Mouse (Mus musculus): Measurements from ENCODE around the gene Olfr365. TPM values are rescaled to one million over a fixed set of nuclear protein-coding genes. Genes with fewer than 3 reads are reported as not detected.

Gene Olfr365
- total RNA-seq (2021): not detected
- long read RNA-seq, experiment 1: 0 reads
- long read RNA-seq, experiment 2: 0 reads

DNA sequence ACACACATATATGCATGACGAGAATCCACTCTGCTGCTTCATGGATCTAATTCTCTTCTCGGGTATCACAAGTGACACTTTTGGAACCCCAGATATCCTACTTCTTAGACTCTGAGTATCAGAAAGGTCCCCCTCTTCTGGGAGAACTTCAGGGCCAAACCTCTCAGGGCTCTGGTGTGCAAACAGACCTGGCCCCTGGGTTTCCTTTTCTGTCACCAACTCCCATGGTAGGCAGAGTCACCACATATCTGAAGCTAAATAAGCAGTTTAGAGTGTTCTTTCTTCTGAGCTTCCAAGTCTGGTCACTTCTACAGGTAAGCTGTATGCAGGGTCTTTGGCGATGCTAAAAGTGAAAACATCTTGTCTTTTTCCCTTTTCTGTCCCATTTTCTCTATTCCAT, at the start of gene Olfr365:
Olfr365 (plus strand) TSS at position 301 of the 400 bp plus-strand sequence.
- DNase-seq (ENCODE audit: low spot score in 2 of 2): no peak

DNA sequence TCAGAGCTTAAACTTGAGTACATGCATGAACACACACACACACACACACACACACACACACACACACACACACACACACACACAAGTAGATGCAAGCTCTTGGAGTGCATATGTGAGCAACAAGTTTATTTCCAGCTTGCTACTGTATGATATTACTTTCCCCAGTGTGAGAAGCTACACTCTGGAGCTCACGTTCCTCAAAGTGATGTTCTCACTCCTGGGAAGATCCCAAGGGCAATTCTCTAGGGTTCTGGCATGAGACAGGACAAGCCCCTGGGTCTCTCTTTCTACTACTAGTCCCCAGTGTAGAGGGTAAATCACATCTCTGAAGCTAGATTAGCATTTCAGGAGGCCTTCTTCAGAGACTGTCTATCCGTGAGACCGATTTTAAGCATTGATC, 49.0 kb upstream of the Olfr365 start, which contains the start of gene Olfr364-ps1:
Olfr364-ps1 (plus strand) TSS at position 301 of the 400 bp plus-strand sequence.
- no peak for DNase-seq (ENCODE audit: low spot score in 2 of 2)

DNA sequence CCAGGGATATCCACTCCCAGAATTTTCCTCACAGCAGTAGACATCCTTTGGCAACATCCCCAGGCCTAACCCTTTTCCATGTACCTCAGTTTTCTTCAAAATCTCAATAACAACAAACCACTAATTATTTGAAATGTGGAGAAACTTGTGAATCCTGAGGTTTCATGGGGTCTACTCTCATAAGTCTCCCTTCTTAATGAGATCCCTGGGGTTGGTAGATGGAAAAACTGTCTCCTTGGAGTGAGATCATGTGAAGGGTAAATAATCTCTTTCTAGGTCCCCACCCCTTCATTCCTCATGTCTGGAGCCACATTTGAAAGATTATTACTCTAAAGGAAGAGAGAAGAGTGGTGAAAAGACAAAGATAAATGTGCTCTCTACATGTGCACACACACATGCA, 23.3 kb downstream of the Olfr365 start, which contains the start of gene Olfr366:
Olfr366 (plus strand) TSS at position 301 of the 400 bp plus-strand sequence.
- no peak for DNase-seq (ENCODE audit: low spot score in 2 of 2)

Other genes starting within 250 kb of the Olfr365 start
- gene Olfr357, start 194.4 kb upstream of the Olfr365 start, total RNA-seq (2021): not detected
- not detected for gene Olfr358, start 178.9 kb upstream of the Olfr365 start, total RNA-seq (2021)
- gene Olfr360, start 122.5 kb upstream of the Olfr365 start, total RNA-seq (2021): not detected
- gene Olfr361, start 98.9 kb upstream of the Olfr365 start, total RNA-seq (2021): not detected
- not detected for gene Olfr362, start 70.3 kb upstream of the Olfr365 start, total RNA-seq (2021)
- gene Olfr364-ps1, start 48.9 kb upstream of the Olfr365 start, total RNA-seq (2021): not detected
- gene Olfr366, start 23.4 kb downstream of the Olfr365 start, total RNA-seq (2021): not detected
- gene Olfr368, start 138.3 kb downstream of the Olfr365 start, total RNA-seq (2021): not detected
- gene Pdcl, start 171.1 kb downstream of the Olfr365 start, total RNA-seq (2021): 10 to 100 TPM; 28.4 to 36.1 TPM
- 10 to 100 TPM; 37.7 to 38.1 TPM for gene Rc3h2, start 234.7 kb downstream of the Olfr365 start, total RNA-seq (2021)